Comparison of ENCODE assay signal across 9 mouse cellular contexts in genomic region chr7:117380418-117381187, GRCm38 (mm10). TPM values are rescaled to one million over a fixed set of nuclear protein-coding genes. Genes with fewer than 3 reads are reported as not detected.
A peak's percentile ranks its signal among the peaks of the same experiment; 100 is the strongest.
DNase-seq lines count a peak whose midpoint lies in the region; ATAC-seq and TF ChIP-seq lines count a peak whose summit lies in the region.
"Had no signal": no experiment of that assay in that cellular context is flagged by ENCODE, and none has a peak within 500 bp of the region (broad histone marks: within the 10 kb centered on the region; RNA-seq: fewer than 3 reads in every experiment).

Gene Xylt1 (plus strand): TSS chr7:117380979.

- H3K27me3 ChIP-seq in forebrain, embryonic 13.5 days, result peaks cover 4% of the 10 kb centered on the region; the same call in 1 of the 2 replicates
- H3K27me3 ChIP-seq in heart, postnatal 0 days (ENCODE audit: control insufficient read depth, insufficient read depth, low read length), result peaks cover 15% of the 10 kb centered on the region
- peaks cover 34% of the 10 kb centered on the region for H3K27me3 ChIP-seq in liver, postnatal 0 days (ENCODE audit: insufficient read depth, low read length)
- peaks cover 42% of the 10 kb centered on the region for H3K27me3 ChIP-seq in neural tube, embryonic 13.5 days
- no peaks in the 10 kb centered on the region for H3K27me3 ChIP-seq in stomach, postnatal 0 days (ENCODE audit: control insufficient read depth, insufficient read depth, low read length)

- 1% methylated on average over 44 of the region's 69 CpGs for WGBS in forebrain, embryonic 13.5 days
- WGBS in heart, postnatal 0 days, result under 1% methylated on average over 46 of the region's 69 CpGs
- WGBS in liver, postnatal 0 days (ENCODE audit: insufficient replicate concordance), result 2% methylated on average over 55 of the region's 69 CpGs
- under 1% methylated on average over 33 of the region's 69 CpGs for WGBS in neural tube, embryonic 13.5 days
- WGBS in stomach, postnatal 0 days, result 1% methylated on average over 39 of the region's 69 CpGs

- peaks cover 45% of the 10 kb centered on the region for H3K4me1 ChIP-seq in forebrain, embryonic 13.5 days
- no peaks in the 10 kb centered on the region for H3K4me1 ChIP-seq in heart, postnatal 0 days (ENCODE audit: control insufficient read depth, insufficient read depth)
- peaks cover 5% of the 10 kb centered on the region; the same call in 1 of the 2 replicates for H3K4me1 ChIP-seq in liver, postnatal 0 days (ENCODE audit: insufficient read depth)
- H3K4me1 ChIP-seq in neural tube, embryonic 13.5 days (replicated peaks), result peaks cover 40% of the 10 kb centered on the region
- H3K4me1 ChIP-seq in stomach, postnatal 0 days (replicated peaks; ENCODE audit: control insufficient read depth, insufficient read depth), result no peaks in the 10 kb centered on the region

- H3K4me2 ChIP-seq in forebrain, embryonic 13.5 days, result peak within 1 kb of the TSS; percentile 86
- H3K4me2 ChIP-seq in heart, postnatal 0 days (ENCODE audit: low read depth, low read length), result peak within 1 kb of the TSS; percentile 95
- H3K4me2 ChIP-seq in liver, postnatal 0 days (ENCODE audit: low read depth, low read length), result peak within 1 kb of the TSS; percentile 83
- H3K4me2 ChIP-seq in neural tube, embryonic 13.5 days, result peak within 1 kb of the TSS; percentile 79
- peak within 1 kb of the TSS; percentile 95 for H3K4me2 ChIP-seq in stomach, postnatal 0 days (replicated peaks; ENCODE audit: low read depth)

- peak within 1 kb of the TSS; percentile 89 for H3K4me3 ChIP-seq in forebrain, embryonic 13.5 days
- peak within 1 kb of the TSS; percentile 90 for H3K4me3 ChIP-seq in heart, postnatal 0 days (ENCODE audit: low read depth, low read length)
- H3K4me3 ChIP-seq in liver, postnatal 0 days (ENCODE audit: low read depth, low read length), result peak within 1 kb of the TSS; percentile 63
- H3K4me3 ChIP-seq in neural tube, embryonic 13.5 days, result peak within 1 kb of the TSS; percentile 81
- peak within 1 kb of the TSS; percentile 75 for H3K4me3 ChIP-seq in stomach, postnatal 0 days (ENCODE audit: low read depth, low read length)

- TF ChIP-seq POLR2A in brain, embryonic 14.5 days (IDR thresholded peaks at IDR 0.05; ENCODE audit: borderline replicate concordance, extremely low read depth, insufficient read depth, insufficient read length, poor library complexity, severe bottlenecking), result 0 out of 2 replicates have a peak, but pooled peaks have one; percentile 18

- H3K36me3 ChIP-seq in forebrain, embryonic 13.5 days (ENCODE audit: poor library complexity, severe bottlenecking), result no peaks in the 10 kb centered on the region
- no peaks in the 10 kb centered on the region for H3K36me3 ChIP-seq in heart, postnatal 0 days (replicated peaks; ENCODE audit: control insufficient read depth, insufficient read depth, low read length)
- H3K36me3 ChIP-seq in liver, postnatal 0 days (replicated peaks; ENCODE audit: insufficient read depth, low read length), result no peaks in the 10 kb centered on the region
- no peaks in the 10 kb centered on the region for H3K36me3 ChIP-seq in neural tube, embryonic 13.5 days
- H3K36me3 ChIP-seq in stomach, postnatal 0 days (ENCODE audit: control insufficient read depth, insufficient read depth, low read length), result no peaks in the 10 kb centered on the region

- ATAC-seq in forebrain, embryonic 13.5 days, result peak; percentile 87
- ATAC-seq in heart, postnatal 0 days (ENCODE audit: insufficient read depth, low read depth), result peak; percentile 80
- ATAC-seq in liver, postnatal 0 days, result peak; percentile 66
- ATAC-seq in neural tube, embryonic 13.5 days (ENCODE audit: low read depth), result peak; percentile 86
- ATAC-seq in stomach, postnatal 0 days (ENCODE audit: low FRiP score, low TSS enrichment), result peak; percentile 75

- DNase-seq in B cell, adult 2 months, result peak; percentile 77 to 83
- peak; percentile 88 for DNase-seq in brain, embryonic 14.5 days (ENCODE audit: low read depth)
- DNase-seq in heart, postnatal 0 days (ENCODE audit: low spot score), result peak; percentile 58
- peak; percentile 84 to 92 for DNase-seq in kidney, postnatal 36 days
- DNase-seq in liver, postnatal 0 days, result peak; percentile 66
- DNase-seq in stomach, postnatal 0 days (ENCODE audit: low spot score), result peak; percentile 76

- peak within 1 kb of the TSS; percentile 94 for H3K9ac ChIP-seq in forebrain, embryonic 13.5 days
- peak within 1 kb of the TSS; percentile 66 for H3K9ac ChIP-seq in heart, postnatal 0 days (replicated peaks; ENCODE audit: low read depth, low read length)
- H3K9ac ChIP-seq in liver, postnatal 0 days (replicated peaks), result peak within 1 kb of the TSS; percentile 59
- H3K9ac ChIP-seq in neural tube, embryonic 13.5 days, result peak within 1 kb of the TSS; percentile 89
- H3K9ac ChIP-seq in stomach, postnatal 0 days (ENCODE audit: low read length), result peak within 1 kb of the TSS; percentile 69

- peak within 1 kb of the TSS; percentile 84 for H3K27ac ChIP-seq in forebrain, embryonic 13.5 days
- H3K27ac ChIP-seq in heart, postnatal 0 days (ENCODE audit: low read depth), result peak within 1 kb of the TSS; percentile 61
- H3K27ac ChIP-seq in liver, postnatal 0 days (ENCODE audit: low read depth), result peak within 1 kb of the TSS; percentile 34; the same call in 1 of the 2 replicates
- H3K27ac ChIP-seq in neural tube, embryonic 13.5 days (replicated peaks), result peak within 1 kb of the TSS; percentile 88
- peak within 1 kb of the TSS; percentile 56 for H3K27ac ChIP-seq in stomach, postnatal 0 days (replicated peaks)

- no peak for TF ChIP-seq EP300 in heart, postnatal 0 days (IDR thresholded peaks at IDR 0.05; ENCODE audit: low read depth)
- TF ChIP-seq EP300 in liver, postnatal 0 days (IDR thresholded peaks at IDR 0.05; ENCODE audit: low read depth), result no peak
- no peak for TF ChIP-seq EP300 in stomach, postnatal 0 days (optimal IDR thresholded peaks at IDR 0.05)

- H3K9me3 ChIP-seq in forebrain, embryonic 13.5 days (replicated peaks), result no peaks in the 10 kb centered on the region
- no peaks in the 10 kb centered on the region for H3K9me3 ChIP-seq in heart, postnatal 0 days (replicated peaks; ENCODE audit: control insufficient read depth, low read length)
- no peaks in the 10 kb centered on the region for H3K9me3 ChIP-seq in liver, postnatal 0 days (ENCODE audit: low read length)
- no peaks in the 10 kb centered on the region for H3K9me3 ChIP-seq in neural tube, embryonic 13.5 days
- no peaks in the 10 kb centered on the region for H3K9me3 ChIP-seq in stomach, postnatal 0 days (ENCODE audit: control insufficient read depth, low read length)

- TF ChIP-seq CTCF in brain, embryonic 14.5 days (IDR thresholded peaks at IDR 0.05; ENCODE audit: borderline replicate concordance, extremely low read depth, insufficient read depth, insufficient read length), result no peak
- no peak for TF ChIP-seq CTCF in heart, postnatal 0 days (IDR thresholded peaks at IDR 0.05; ENCODE audit: low read depth)
- TF ChIP-seq CTCF in liver, postnatal 0 days (IDR thresholded peaks at IDR 0.05; ENCODE audit: low read depth), result no peak
- TF ChIP-seq CTCF in stomach, postnatal 0 days (IDR thresholded peaks at IDR 0.05; ENCODE audit: low read depth), result no peak

RNA-seq across cellular contexts. Expression of gene Xylt1, which starts in this region (rescaled TPM):
- polyA plus RNA-seq in brain, embryonic 14.5 days (2012; rRNA removed), result 5.5 and 8.2 TPM in 2 replicates
- polyA plus RNA-seq in forebrain, embryonic 13.5 days (2015; fragmentation: Nextera tagmentation; extraction: Ambion mirVana), result 2.4 and 2.5 TPM in 2 replicates
- 1.7 and 8.9 TPM in 2 replicates for total RNA-seq in heart, postnatal 0 days (2014; rRNA removed; ENCODE audit: low replicate concordance)
- 0.36 and 0.40 TPM in 2 replicates for polyA plus RNA-seq in heart, postnatal 0 days (2015; fragmentation: Nextera tagmentation; extraction: Ambion mirVana)
- 0.20 and 0.31 TPM in 2 replicates for polyA plus RNA-seq in liver, postnatal 0 days (2015; fragmentation: Nextera tagmentation; extraction: Ambion mirVana)
- polyA plus RNA-seq in neural tube, embryonic 13.5 days (2015; fragmentation: Nextera tagmentation; extraction: Ambion mirVana), result 1.8 and 1.9 TPM in 2 replicates
- polyA plus RNA-seq in stomach, postnatal 0 days (2015; fragmentation: Nextera tagmentation; extraction: Ambion mirVana), result 0.36 TPM in 2 replicates
- polyA plus RNA-seq: C2C12 had no signal

Comparison
In these comparisons a context has a peak if more than half of its experiments do, and no peak if none do; other contexts are left out.
1. Peak in every context shown above with its lines: DNase-seq, ATAC-seq, H3K4me3 ChIP-seq and H3K27ac ChIP-seq.
2. Peak in DNase-seq, ATAC-seq, H3K4me3 ChIP-seq, H3K27ac ChIP-seq, H3K9ac ChIP-seq and H3K4me2 ChIP-seq in liver, postnatal 0 days; RNA of the gene not detected or under 1 TPM.
3. Peak in DNase-seq, ATAC-seq, H3K4me3 ChIP-seq, H3K27ac ChIP-seq, H3K9ac ChIP-seq and H3K4me2 ChIP-seq in stomach, postnatal 0 days; RNA of the gene not detected or under 1 TPM.
4. H3K27ac ChIP-seq: peak in every context shown above with its lines; median percentile 88 in neural tube, embryonic 13.5 days; 84 in forebrain, embryonic 13.5 days; 61 in heart, postnatal 0 days; 56 in stomach, postnatal 0 days; 34 in liver, postnatal 0 days.